Mouse (Mus musculus): ENCODE measurements at regions not wholly inside any gene's neighbourhood (a gene's known extent, or its start where the extent isn't known, plus 50 kb on each side); places are given as distances from the start of the nearest gene placed in this dataset.
A peak's percentile ranks its signal among the peaks of the same experiment; 100 is the strongest.

DNA sequence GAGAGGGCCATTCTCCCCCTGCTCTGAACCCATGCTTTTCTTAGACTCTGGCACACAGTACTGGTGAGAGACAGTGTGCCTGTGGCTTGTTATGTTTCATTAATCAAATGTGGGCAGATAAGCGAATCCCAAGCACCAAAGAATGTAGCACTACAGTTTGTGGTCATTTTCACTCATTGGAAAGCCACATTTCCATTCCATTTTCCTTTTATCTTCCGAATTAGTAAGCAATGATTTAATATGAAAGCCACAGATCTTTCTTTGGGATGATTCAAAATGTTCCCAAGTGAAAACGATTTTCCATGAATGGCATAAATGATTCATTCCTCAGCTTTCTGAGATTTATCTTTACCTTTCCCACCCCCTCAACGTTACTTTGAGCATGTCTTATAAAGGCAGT is 260.9 kb upstream of the Gm49339 start:
- H3K9me3 ChIP-seq = no peaks in the 10 kb centered on the region
- no peak overlapping the region for H3K9ac ChIP-seq (replicated peaks)
- 82% methylated on average over 4 of the region's 4 CpGs for WGBS
- no peak overlapping the region for H3K4me3 ChIP-seq
- H3K4me1 ChIP-seq = no peaks in the 10 kb centered on the region
- H3K4me2 ChIP-seq (replicated peaks) = no peak overlapping the region
- no peaks in the 10 kb centered on the region for H3K27me3 ChIP-seq
- H3K36me3 ChIP-seq = no peaks in the 10 kb centered on the region
- no peak for ATAC-seq (ENCODE audit: low FRiP score, low read depth)
- H3K27ac ChIP-seq (replicated peaks) = no peak overlapping the region

GRCm38 (mm10) chr10:51233592-51233991 is 246.8 kb upstream of the Gm49339 start:
- Histone ChIP-seq H3K9ac (replicated peaks) (no peak overlapping the region), H3K4me3 (no peak overlapping the region), H3K4me1 (peaks cover 6% of the 10 kb centered on the region), H3K36me3 (no peaks in the 10 kb centered on the region), H3K9me3 (no peaks in the 10 kb centered on the region), H3K4me2 (replicated peaks) (no peak overlapping the region), H3K27ac (replicated peaks) (no peak overlapping the region), H3K27me3 (no peaks in the 10 kb centered on the region; the same call in 1 of the 2 replicates)
- WGBS = 80% methylated on average over 2 of the region's 2 CpGs
- no peak for ATAC-seq (ENCODE audit: low FRiP score, low read depth)

- Histone ChIP-seq H3K4me2 (replicated peaks) (no peak overlapping the region), H3K36me3 (no peaks in the 10 kb centered on the region), H3K4me3 (no peak overlapping the region), H3K4me1 (peaks cover 6% of the 10 kb centered on the region), H3K27ac (replicated peaks) (no peak overlapping the region), H3K9ac (replicated peaks) (no peak overlapping the region), H3K27me3 (peaks cover 4% of the 10 kb centered on the region), H3K9me3 (no peaks in the 10 kb centered on the region)
- WGBS = 28% methylated on average over 10 of the region's 10 CpGs
- ATAC-seq (ENCODE audit: low FRiP score, low read depth) = peak; percentile 95
Measured at GRCm38 (mm10) chr10:51235586-51236575, 244.5 kb upstream of the Gm49339 start.

DNA sequence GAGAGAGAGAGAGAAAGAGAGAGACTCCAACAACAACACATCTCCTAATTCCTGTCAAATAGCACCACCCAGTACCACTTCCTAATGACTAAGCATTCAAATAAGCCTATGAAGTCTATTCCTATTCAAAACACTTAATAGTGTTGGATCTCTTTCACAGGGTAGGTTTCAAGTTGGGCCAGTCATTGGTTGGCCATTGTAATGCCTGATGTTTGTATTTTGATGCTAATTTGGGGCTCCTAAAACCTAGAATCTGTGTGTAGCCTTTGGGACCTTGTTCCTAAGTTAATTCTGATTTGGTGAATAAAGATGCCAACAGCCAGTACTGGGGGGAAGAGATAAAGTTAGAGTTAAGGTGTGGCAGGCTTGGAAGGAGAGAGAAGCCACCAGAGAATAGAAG is 242.3 kb upstream of the Gm49339 start:
- H3K36me3 ChIP-seq = no peaks in the 10 kb centered on the region
- ATAC-seq (ENCODE audit: low FRiP score, low read depth) = no peak
- H3K9me3 ChIP-seq = no peaks in the 10 kb centered on the region
- no peak overlapping the region for H3K4me3 ChIP-seq
- H3K4me2 ChIP-seq (replicated peaks) = no peak overlapping the region
- peaks cover 4% of the 10 kb centered on the region for H3K27me3 ChIP-seq
- no peak overlapping the region for H3K9ac ChIP-seq (replicated peaks)
- H3K27ac ChIP-seq (replicated peaks) = no peak overlapping the region
- H3K4me1 ChIP-seq = peaks cover 6% of the 10 kb centered on the region

- no peak overlapping the region for H3K9ac ChIP-seq (replicated peaks)
- WGBS = 93% methylated on average over 1 of the region's 1 CpGs
- no peaks in the 10 kb centered on the region; the same call in 1 of the 2 replicates for H3K4me1 ChIP-seq
- no peak overlapping the region for H3K4me3 ChIP-seq
- no peaks in the 10 kb centered on the region for H3K9me3 ChIP-seq
- no peak overlapping the region for H3K27ac ChIP-seq (replicated peaks)
- no peaks in the 10 kb centered on the region for H3K36me3 ChIP-seq
- no peak overlapping the region for H3K4me2 ChIP-seq (replicated peaks)
- peaks cover 29% of the 10 kb centered on the region for H3K27me3 ChIP-seq
- no peak for ATAC-seq (ENCODE audit: low FRiP score, low read depth)
Measured at GRCm38 (mm10) chr10:51253439-51253838, 227.0 kb upstream of the Gm49339 start.

DNA sequence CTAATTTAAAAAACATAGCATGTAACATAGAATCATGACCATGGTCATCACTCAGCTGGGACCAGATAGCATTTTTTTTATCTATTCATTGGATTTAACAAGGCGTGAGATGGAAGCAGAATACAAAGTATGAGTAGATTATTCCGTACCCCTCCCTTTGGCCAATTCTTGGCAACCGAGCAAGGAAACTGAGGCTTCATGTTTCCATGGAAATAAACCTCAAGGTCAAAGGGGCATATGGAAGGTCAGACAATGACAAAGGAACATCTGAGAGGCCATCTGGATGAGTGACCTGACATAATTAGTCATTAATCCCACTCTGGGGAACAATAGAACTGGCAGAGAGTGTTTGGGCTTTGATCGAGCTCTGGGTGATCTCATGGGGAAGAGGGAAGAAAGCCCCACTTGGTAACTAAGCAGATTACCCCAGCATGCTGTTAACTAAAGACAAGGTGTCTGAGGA is 222.8 kb upstream of the Gm49339 start:
- no peak overlapping the region for H3K27ac ChIP-seq (replicated peaks)
- H3K36me3 ChIP-seq = no peaks in the 10 kb centered on the region
- no peaks in the 10 kb centered on the region; the same call in 1 of the 2 replicates for H3K4me1 ChIP-seq
- WGBS = 11% methylated on average over 4 of the region's 4 CpGs
- H3K27me3 ChIP-seq = peaks cover 31% of the 10 kb centered on the region
- H3K9ac ChIP-seq (replicated peaks) = no peak overlapping the region
- ATAC-seq (ENCODE audit: low FRiP score, low read depth) = peak; percentile 96
- H3K4me2 ChIP-seq (replicated peaks) = no peak overlapping the region
- H3K4me3 ChIP-seq = no peak overlapping the region
- no peaks in the 10 kb centered on the region for H3K9me3 ChIP-seq

- no peak for ATAC-seq (ENCODE audit: low FRiP score, low read depth)
- Histone ChIP-seq H3K4me3 (no peak overlapping the region), H3K27me3 (peaks cover 11% of the 10 kb centered on the region; the same call in 1 of the 2 replicates), H3K36me3 (no peaks in the 10 kb centered on the region), H3K4me1 (no peaks in the 10 kb centered on the region), H3K9me3 (no peaks in the 10 kb centered on the region), H3K9ac (replicated peaks) (no peak overlapping the region), H3K4me2 (replicated peaks) (no peak overlapping the region), H3K27ac (replicated peaks) (no peak overlapping the region)
- WGBS = 88% methylated on average over 1 of the region's 1 CpGs
Measured at GRCm38 (mm10) chr10:51271364-51271763, 209.0 kb upstream of the Gm49339 start.

- Histone ChIP-seq H3K4me1 (no peaks in the 10 kb centered on the region), H3K9me3 (no peaks in the 10 kb centered on the region), H3K4me3 (no peak overlapping the region), H3K27ac (replicated peaks) (no peak overlapping the region), H3K4me2 (replicated peaks) (no peak overlapping the region), H3K36me3 (no peaks in the 10 kb centered on the region), H3K27me3 (peaks cover 4% of the 10 kb centered on the region; the same call in 1 of the 2 replicates), H3K9ac (replicated peaks) (no peak overlapping the region)
- 52% methylated on average over 2 of the region's 2 CpGs for WGBS
- no peak for ATAC-seq (ENCODE audit: low FRiP score, low read depth)
Measured at GRCm38 (mm10) chr10:51278195-51278594, 202.2 kb upstream of the Gm49339 start.

DNA sequence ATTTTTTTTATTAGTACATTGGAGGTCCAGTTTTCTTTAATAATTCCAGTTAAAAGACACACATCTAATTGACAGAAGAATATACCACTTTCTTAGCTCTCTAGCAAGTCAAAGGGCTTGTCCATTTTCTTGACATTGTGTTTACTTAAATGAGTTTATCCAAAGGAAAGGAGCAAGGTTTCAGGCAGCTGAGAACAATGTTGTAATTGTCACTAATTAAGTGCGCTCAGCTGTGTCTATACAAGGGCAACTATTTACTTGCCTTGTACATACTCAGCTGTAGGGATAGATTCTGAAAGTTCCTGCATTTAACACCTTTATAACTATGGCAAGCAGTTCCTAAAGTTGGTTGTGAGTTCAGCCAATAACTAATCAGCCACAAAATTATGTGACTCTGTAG is 198.0 kb upstream of the Gm49339 start:
- Histone ChIP-seq H3K36me3 (no peaks in the 10 kb centered on the region), H3K4me2 (replicated peaks) (no peak overlapping the region), H3K9me3 (no peaks in the 10 kb centered on the region), H3K4me1 (no peaks in the 10 kb centered on the region), H3K27me3 (peaks cover 4% of the 10 kb centered on the region; the same call in 1 of the 2 replicates), H3K4me3 (no peak overlapping the region), H3K9ac (replicated peaks) (no peak overlapping the region), H3K27ac (replicated peaks) (no peak overlapping the region)
- 82% methylated on average over 1 of the region's 1 CpGs for WGBS
- ATAC-seq (ENCODE audit: low FRiP score, low read depth) = no peak

GRCm38 (mm10) chr10:51284538-51284937 is 195.9 kb upstream of the Gm49339 start:
- ATAC-seq (ENCODE audit: low FRiP score, low read depth) = no peak
- no peaks in the 10 kb centered on the region for H3K9me3 ChIP-seq
- H3K9ac ChIP-seq (replicated peaks) = no peak overlapping the region
- no peak overlapping the region for H3K4me2 ChIP-seq (replicated peaks)
- no peak overlapping the region for H3K4me3 ChIP-seq
- H3K27ac ChIP-seq (replicated peaks) = no peak overlapping the region
- peaks cover 2% of the 10 kb centered on the region; the same call in 1 of the 2 replicates for H3K27me3 ChIP-seq
- H3K36me3 ChIP-seq = no peaks in the 10 kb centered on the region
- H3K4me1 ChIP-seq = no peaks in the 10 kb centered on the region

- no peak overlapping the region for H3K4me3 ChIP-seq
- ATAC-seq (ENCODE audit: low FRiP score, low read depth) = no peak
- H3K4me2 ChIP-seq (replicated peaks) = no peak overlapping the region
- no peak overlapping the region for H3K9ac ChIP-seq (replicated peaks)
- H3K27me3 ChIP-seq = peaks cover 7% of the 10 kb centered on the region
- no peaks in the 10 kb centered on the region for H3K9me3 ChIP-seq
- H3K36me3 ChIP-seq = no peaks in the 10 kb centered on the region
- WGBS = 34% methylated on average over 4 of the region's 4 CpGs
- H3K4me1 ChIP-seq = no peaks in the 10 kb centered on the region
- H3K27ac ChIP-seq (replicated peaks) = no peak overlapping the region
Measured at GRCm38 (mm10) chr10:51287852-51288251, 192.6 kb upstream of the Gm49339 start.

GRCm38 (mm10) chr10:51291412-51292207 is 188.8 kb upstream of the Gm49339 start:
- Histone ChIP-seq H3K4me2 (replicated peaks) (no peak overlapping the region), H3K4me1 (no peaks in the 10 kb centered on the region), H3K9ac (replicated peaks) (no peak overlapping the region), H3K27me3 (peaks cover 7% of the 10 kb centered on the region), H3K4me3 (no peak overlapping the region), H3K36me3 (no peaks in the 10 kb centered on the region), H3K9me3 (no peaks in the 10 kb centered on the region), H3K27ac (replicated peaks) (no peak overlapping the region)
- peak; percentile 87 for ATAC-seq (ENCODE audit: low FRiP score, low read depth)
- WGBS = 39% methylated on average over 5 of the region's 5 CpGs
